ENCODE assay signal across 14 mouse cellular contexts in genomic region chr12:91495497-91496225, GRCm38 (mm10).
A peak's percentile ranks its signal among the peaks of the same experiment; 100 is the strongest.
DNase-seq lines count a peak whose midpoint lies in the region; ATAC-seq and TF ChIP-seq lines count a peak whose summit lies in the region.
"Had no signal": no experiment of that assay in that cellular context is flagged by ENCODE, and none has a peak within 500 bp of the region (broad histone marks: within the 10 kb centered on the region; RNA-seq: fewer than 3 reads in every experiment).

No protein-coding gene starts in this region.

- 57% methylated on average over 11 of the region's 11 CpGs for WGBS in heart, embryonic 12.5 days
- 29% methylated on average over 11 of the region's 11 CpGs for WGBS in forebrain, postnatal 0 days
- 43% methylated on average over 11 of the region's 11 CpGs for WGBS in midbrain, embryonic 13.5 days
- 53% methylated on average over 11 of the region's 11 CpGs for WGBS in liver, embryonic 12.5 days (ENCODE audit: insufficient replicate concordance)

- H3K9ac ChIP-seq in heart, embryonic 12.5 days, result no peak overlapping the region
- H3K9ac ChIP-seq in forebrain, postnatal 0 days, result 0 out of 2 replicates have a peak overlapping the region, but pooled peaks have one; percentile 14
- no peak overlapping the region for H3K9ac ChIP-seq in midbrain, embryonic 13.5 days (replicated peaks)
- H3K9ac ChIP-seq in liver, embryonic 12.5 days, result no peak overlapping the region
- H3K9ac ChIP-seq: liver, embryonic 13.5 days had no signal

- H3K36me3 ChIP-seq in heart, embryonic 12.5 days, result no peaks in the 10 kb centered on the region
- no peaks in the 10 kb centered on the region for H3K36me3 ChIP-seq in forebrain, postnatal 0 days (ENCODE audit: insufficient read depth)
- no peaks in the 10 kb centered on the region for H3K36me3 ChIP-seq in midbrain, embryonic 13.5 days
- no peaks in the 10 kb centered on the region for H3K36me3 ChIP-seq in liver, embryonic 12.5 days
- H3K36me3 ChIP-seq: liver, embryonic 13.5 days had no signal

- no peak for TF ChIP-seq CTCF in brain, embryonic 14.5 days (IDR thresholded peaks at IDR 0.05; ENCODE audit: borderline replicate concordance, extremely low read depth, insufficient read depth, insufficient read length)
- TF ChIP-seq CTCF in forebrain, postnatal 0 days (IDR thresholded peaks at IDR 0.05; ENCODE audit: low read depth), result no peak

- no peaks in the 10 kb centered on the region for H3K4me1 ChIP-seq in heart, embryonic 12.5 days (replicated peaks)
- H3K4me1 ChIP-seq in forebrain, postnatal 0 days (ENCODE audit: insufficient read depth), result peaks cover 13% of the 10 kb centered on the region; the same call in 1 of the 2 replicates
- peaks cover 18% of the 10 kb centered on the region for H3K4me1 ChIP-seq in midbrain, embryonic 13.5 days (replicated peaks)
- H3K4me1 ChIP-seq in liver, embryonic 12.5 days, result no peaks in the 10 kb centered on the region
- H3K4me1 ChIP-seq: liver, embryonic 13.5 days had no signal

- no peaks in the 10 kb centered on the region for H3K9me3 ChIP-seq in heart, embryonic 12.5 days (replicated peaks)
- no peaks in the 10 kb centered on the region for H3K9me3 ChIP-seq in forebrain, postnatal 0 days (ENCODE audit: low read length)
- H3K9me3 ChIP-seq in midbrain, embryonic 13.5 days, result no peaks in the 10 kb centered on the region
- H3K9me3 ChIP-seq in liver, embryonic 12.5 days (replicated peaks), result no peaks in the 10 kb centered on the region
- H3K9me3 ChIP-seq: liver, embryonic 13.5 days had no signal

- ATAC-seq in heart, embryonic 12.5 days (ENCODE audit: insufficient number of reproducible peaks, low FRiP score), result no peak
- peak; percentile 77; the same call in 1 of the 2 replicates for ATAC-seq in forebrain, postnatal 0 days
- ATAC-seq in midbrain, embryonic 13.5 days, result peak; percentile 65; the same call in 1 of the 2 replicates
- no peak for ATAC-seq in liver, embryonic 12.5 days
- ATAC-seq: Patski had no signal

- no peak for DNase-seq in heart, adult 8-10 months (ENCODE audit: low spot score)
- peak; percentile 67 for DNase-seq in brain, embryonic 14.5 days (ENCODE audit: low read depth)
- no peak for DNase-seq in forebrain, postnatal 0 days
- no peak for DNase-seq in cerebellum, postnatal 14 days
- DNase-seq in right cerebral cortex, postnatal 25 days, result no peak
- DNase-seq: cerebellum, adult 2 months; kidney, adult 9 months; liver, embryonic 13.5 days; spleen, adult 18-20 months had no signal

- no peak overlapping the region for H3K4me3 ChIP-seq in heart, embryonic 12.5 days
- no peak overlapping the region for H3K4me3 ChIP-seq in forebrain, postnatal 0 days (ENCODE audit: low read depth, low read length)
- no peak overlapping the region for H3K4me3 ChIP-seq in midbrain, embryonic 13.5 days (replicated peaks)
- no peak overlapping the region for H3K4me3 ChIP-seq in liver, embryonic 12.5 days
- H3K4me3 ChIP-seq: liver, embryonic 13.5 days had no signal

- H3K27ac ChIP-seq in heart, embryonic 12.5 days (ENCODE audit: poor library complexity, severe bottlenecking), result no peak overlapping the region
- 0 out of 2 replicates have a peak overlapping the region, but pooled peaks have one; percentile 50 for H3K27ac ChIP-seq in forebrain, postnatal 0 days (ENCODE audit: low read depth, low read length)
- H3K27ac ChIP-seq in midbrain, embryonic 13.5 days, result no peak overlapping the region
- H3K27ac ChIP-seq in liver, embryonic 12.5 days, result no peak overlapping the region
- H3K27ac ChIP-seq: liver, embryonic 13.5 days had no signal

- no peak for TF ChIP-seq POLR2A in brain, embryonic 14.5 days (IDR thresholded peaks at IDR 0.05; ENCODE audit: borderline replicate concordance, extremely low read depth, insufficient read depth, insufficient read length, poor library complexity, severe bottlenecking)

- no peaks in the 10 kb centered on the region for H3K27me3 ChIP-seq in heart, embryonic 12.5 days (replicated peaks)
- no peaks in the 10 kb centered on the region for H3K27me3 ChIP-seq in forebrain, postnatal 0 days (ENCODE audit: insufficient read depth, low read length)
- H3K27me3 ChIP-seq in midbrain, embryonic 13.5 days, result no peaks in the 10 kb centered on the region
- H3K27me3 ChIP-seq in liver, embryonic 12.5 days (replicated peaks), result no peaks in the 10 kb centered on the region
- H3K27me3 ChIP-seq: CH12.LX; liver, embryonic 13.5 days had no signal

- H3K4me2 ChIP-seq in heart, embryonic 12.5 days, result peak overlapping the region; percentile 21; the same call in 1 of the 2 replicates
- peak overlapping the region; percentile 17; the same call in 1 of the 2 replicates for H3K4me2 ChIP-seq in forebrain, postnatal 0 days (ENCODE audit: low read depth)
- peak overlapping the region; percentile 20; the same call in 1 of the 2 replicates for H3K4me2 ChIP-seq in midbrain, embryonic 13.5 days (replicated peaks)
- no peak overlapping the region for H3K4me2 ChIP-seq in liver, embryonic 12.5 days
- H3K4me2 ChIP-seq: liver, embryonic 13.5 days had no signal

Comparison
In these comparisons a context has a peak if more than half of its experiments do, and no peak if none do; other contexts are left out.
1. ATAC-seq: peak in forebrain, postnatal 0 days (single experiment) and midbrain, embryonic 13.5 days (single experiment); none in heart, embryonic 12.5 days (single experiment) and liver, embryonic 12.5 days (single experiment).